Mouse (Mus musculus) ES-Bruce4 (cell line): Measurements from ENCODE around the gene Krt87.

ENCODE experiments used
- CTCF ChIP-seq: IDR thresholded peaks from one replicate; pipeline ENCODE4 v1.8.1; 2011; ENCODE audit warnings: low read depth, low read length
- EP300 ChIP-seq: IDR thresholded peaks from 2 replicates; pipeline ENCODE4 v1.6.1; 2011; ENCODE audit warnings: low read depth, low read length; ENCODE audit not compliant: insufficient read depth

- no peak for TF ChIP-seq CTCF
- no peak for TF ChIP-seq EP300
Measured at GRCm38 (mm10) chr15:101382811-101383210, 55.8 kb downstream of the Krt87 start.
